Mouse (Mus musculus) lung, embryonic 15.5 days (tissue): ENCODE data around the gene Ppp1r8. TPM values are rescaled to one million over a fixed set of nuclear protein-coding genes. Genes with fewer than 3 reads are reported as not detected.
A peak's percentile ranks its signal among the peaks of the same experiment; 100 is the strongest.
"Not testable (repeated sequence)": the region's sequence is repeated elsewhere in the genome, so short reads cannot be mapped to it uniquely, and the experiment has no call there.

Experiments used
- ATAC-seq: fragments of 200-750 bp; cut with Nextera tagmentation; 2 replicates; pipeline ENCODE4 v1.8.0; 2017; ENCODE audit warnings: moderate number of reproducible peaks, borderline replicate concordance; ENCODE audit not compliant: low FRiP score, low TSS enrichment; ENCODE audit errors: extremely low read depth
- H3K27ac ChIP-seq: fragments of 300-500 bp; sonication (generic); 2 replicates; pipeline ENCODE4 v1.5.1; 2015; ENCODE audit warnings: moderate library complexity, mild to moderate bottlenecking, inconsistent platforms
- H3K27me3 ChIP-seq: fragments of 300-500 bp; sonication (generic); 2 replicates; pipeline ENCODE4 v1.6.1; 2015; ENCODE audit warnings: inconsistent platforms
- H3K36me3 ChIP-seq: fragments of 300-500 bp; sonication (generic); 2 replicates; pipeline ENCODE4 v1.6.1; 2015; ENCODE audit warnings: inconsistent platforms
- H3K4me1 ChIP-seq: fragments of 300-500 bp; sonication (generic); 2 replicates; pipeline ENCODE4 v1.6.1; 2015; ENCODE audit warnings: inconsistent platforms
- H3K4me2 ChIP-seq: fragments of 300-500 bp; sonication (generic); 2 replicates; pipeline ENCODE4 v1.6.1; 2015; ENCODE audit warnings: inconsistent platforms, mild to moderate bottlenecking, moderate library complexity
- H3K4me3 ChIP-seq: fragments of 300-500 bp; sonication (generic); 2 replicates; pipeline ENCODE4 v1.5.1; 2015; ENCODE audit warnings: mild to moderate bottlenecking, inconsistent platforms
- H3K9ac ChIP-seq: fragments of 300-500 bp; sonication (generic); 2 replicates; pipeline ENCODE4 v1.6.1; 2015; ENCODE audit warnings: inconsistent platforms
- H3K9me3 ChIP-seq: fragments of 300-500 bp; sonication (generic); 2 replicates; pipeline ENCODE4 v1.6.1; 2016; ENCODE audit warnings: inconsistent platforms
- WGBS: fragments of 180-500 bp; shearing (Covaris S2); methylation state at CpG from one replicate; pipeline ENCODE4 v1.1.7; 2015; 5-methylcytosine and 5-hydroxymethylcytosine counted together
- polyA plus RNA-seq: library from polyadenylated mRNA; unstranded; fragments of >200 nt; fragmentation: Nextera tagmentation; extraction: Ambion mirVana; gene quantifications from 2 replicates; pipeline ENCODE4 v1.2.1, GENCODE M21; 2015

Ppp1r8 gene
- polyA plus RNA-seq, 1 experiment from 2014 or later: 54.5 TPM

DNA sequence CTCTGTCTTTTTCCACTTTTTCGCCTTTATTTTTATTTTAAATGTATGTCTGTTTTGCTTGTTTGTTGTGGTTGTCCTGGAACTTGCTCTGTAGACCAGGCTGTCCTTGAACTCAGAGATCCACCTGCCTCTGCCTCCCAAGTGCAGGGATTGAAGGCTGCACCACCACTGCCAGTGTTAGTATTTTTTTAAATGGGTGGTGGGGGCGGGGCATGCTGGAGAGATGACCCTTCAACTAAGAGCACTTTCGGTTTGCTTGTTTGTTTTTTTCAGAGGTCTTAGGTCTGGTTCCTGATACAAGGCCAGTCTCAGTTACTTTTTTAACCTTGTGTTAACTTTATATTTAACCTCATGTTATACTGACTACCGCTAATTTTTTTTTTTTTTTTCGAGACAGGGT, 37.8 kb downstream of the Ppp1r8 start:
- no peaks in the 10 kb centered on the region for H3K27me3 ChIP-seq
- H3K36me3 ChIP-seq: no peaks in the 10 kb centered on the region
- H3K4me1 ChIP-seq: 0 out of 2 replicates have a peak, but pooled peaks cover 2% of the 10 kb centered on the region
- no peak overlapping the region for H3K9ac ChIP-seq
- WGBS: 81% methylated on average over 5 of the region's 5 CpGs
- no peaks in the 10 kb centered on the region for H3K9me3 ChIP-seq
- H3K4me3 ChIP-seq: no peak overlapping the region
- H3K4me2 ChIP-seq: no peak overlapping the region
- H3K27ac ChIP-seq: no peak overlapping the region
- ATAC-seq: no peak

DNA sequence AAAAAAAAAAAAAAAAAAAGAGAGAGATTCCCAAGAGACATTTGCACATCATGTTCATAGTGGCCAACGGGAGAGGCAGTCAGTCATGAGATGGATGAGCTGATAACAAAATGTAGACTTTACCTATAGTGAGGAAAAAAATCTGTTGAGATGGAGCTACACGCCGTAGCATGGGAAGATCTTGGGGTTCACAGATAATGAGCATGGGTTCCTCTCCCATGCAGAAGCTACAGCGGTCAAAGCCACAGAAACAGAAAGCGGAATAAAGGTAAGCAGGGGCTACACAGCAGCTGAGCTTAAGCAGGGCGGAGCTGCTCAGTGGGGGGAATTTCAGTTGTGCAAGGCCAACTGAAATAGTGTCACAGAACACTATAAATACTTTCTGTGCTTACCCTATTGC, 38.6 kb downstream of the Ppp1r8 start:
- 80% methylated on average over 6 of the region's 6 CpGs for whole genome bisulfite sequencing
- Histone ChIP-seq H3K9ac (no peak overlapping the region), H3K4me2 (no peak overlapping the region), H3K27ac (no peak overlapping the region), H3K4me1 (0 out of 2 replicates have a peak, but pooled peaks cover 2% of the 10 kb centered on the region), H3K9me3 (no peaks in the 10 kb centered on the region), H3K27me3 (no peaks in the 10 kb centered on the region), H3K36me3 (no peaks in the 10 kb centered on the region), H3K4me3 (no peak overlapping the region)
- no peak for ATAC-seq

GRCm38 (mm10) chr4:132803876-132804275, 39.1 kb downstream of the Ppp1r8 start:
- no peaks in the 10 kb centered on the region for H3K27me3 ChIP-seq
- H3K9me3 ChIP-seq: no peaks in the 10 kb centered on the region
- H3K27ac ChIP-seq: no peak overlapping the region
- H3K4me1 ChIP-seq: 0 out of 2 replicates have a peak, but pooled peaks cover 2% of the 10 kb centered on the region
- no peak for ATAC-seq
- H3K4me3 ChIP-seq: no peak overlapping the region
- H3K9ac ChIP-seq: no peak overlapping the region
- H3K4me2 ChIP-seq: no peak overlapping the region
- H3K36me3 ChIP-seq: no peaks in the 10 kb centered on the region
- 95% methylated on average over 7 of the region's 7 CpGs for WGBS

GRCm38 (mm10) chr4:132803212-132803611, 39.8 kb downstream of the Ppp1r8 start:
- WGBS: 84% methylated on average over 5 of the region's 5 CpGs
- Histone ChIP-seq H3K4me3 (no peak overlapping the region), H3K27ac (no peak overlapping the region), H3K4me2 (no peak overlapping the region), H3K36me3 (no peaks in the 10 kb centered on the region), H3K27me3 (no peaks in the 10 kb centered on the region), H3K9me3 (no peaks in the 10 kb centered on the region), H3K4me1 (0 out of 2 replicates have a peak, but pooled peaks cover 2% of the 10 kb centered on the region), H3K9ac (no peak overlapping the region)
- ATAC-seq: no peak

- H3K36me3 ChIP-seq: no peaks in the 10 kb centered on the region
- no peak overlapping the region for H3K9ac ChIP-seq
- H3K4me3 ChIP-seq: no peak overlapping the region
- peak overlapping the region; percentile 57 for H3K27ac ChIP-seq
- WGBS: 48% methylated on average over 16 of the region's 16 CpGs
- no peaks in the 10 kb centered on the region for H3K27me3 ChIP-seq
- H3K9me3 ChIP-seq: no peaks in the 10 kb centered on the region
- no peak for ATAC-seq
- peak overlapping the region; percentile 25; the same call in 1 of the 2 replicates for H3K4me2 ChIP-seq
- H3K4me1 ChIP-seq: 0 out of 2 replicates have a peak, but pooled peaks cover 2% of the 10 kb centered on the region
Measured at GRCm38 (mm10) chr4:132802171-132802637, 40.8 kb downstream of the Ppp1r8 start.

DNA sequence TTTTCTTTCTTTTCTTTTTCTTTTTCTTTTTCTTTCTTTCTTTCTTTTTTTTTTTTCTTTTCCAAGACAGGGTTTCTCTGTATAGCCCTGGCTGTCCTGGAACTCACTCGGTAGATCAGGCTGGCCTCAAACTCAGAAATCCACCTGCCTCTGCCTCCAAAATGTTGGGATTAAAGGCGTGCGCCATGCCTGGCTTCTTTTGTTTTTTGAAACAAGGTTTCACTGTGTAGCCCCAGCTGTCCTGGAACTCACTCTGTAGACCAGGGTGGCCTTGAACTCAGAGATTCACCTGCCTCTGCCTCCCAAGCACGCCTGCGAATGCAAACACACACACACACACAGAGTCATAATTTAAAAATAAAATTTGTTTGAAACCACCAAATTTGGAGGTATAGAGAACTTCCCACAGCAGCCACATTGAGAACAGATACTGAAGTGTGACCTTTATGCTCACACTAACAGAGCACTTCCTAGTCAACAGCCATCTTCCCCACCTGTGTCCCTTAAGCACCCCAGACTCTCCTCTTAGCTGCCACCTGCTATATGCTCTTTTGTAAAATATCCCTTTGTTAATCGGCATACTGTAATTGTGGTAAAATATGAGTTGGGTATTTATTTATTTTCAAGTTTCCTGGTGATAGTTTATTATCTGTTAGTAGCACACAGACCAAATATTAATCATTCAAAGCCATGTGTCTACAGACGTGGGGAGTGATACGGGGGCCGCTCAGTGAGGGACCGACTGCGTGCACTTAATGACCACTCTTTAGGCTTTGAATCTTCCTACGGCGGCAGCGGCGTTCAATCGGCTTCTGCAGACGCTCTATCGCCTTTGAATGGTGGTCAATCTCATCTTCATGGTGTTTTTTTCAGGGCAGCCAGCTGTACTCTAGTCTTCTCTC, 41.5 kb downstream of the Ppp1r8 start:
- Histone ChIP-seq H3K4me3 (no peak overlapping the region), H3K4me2 (0 out of 2 replicates have a peak overlapping the region, but pooled peaks have one; percentile 25), H3K9ac (no peak overlapping the region), H3K27ac (peak overlapping the region; percentile 57), H3K27me3 (no peaks in the 10 kb centered on the region), H3K4me1 (0 out of 2 replicates have a peak, but pooled peaks cover 2% of the 10 kb centered on the region), H3K9me3 (no peaks in the 10 kb centered on the region), H3K36me3 (no peaks in the 10 kb centered on the region)
- WGBS: 76% methylated on average over 18 of the region's 18 CpGs
- no peak for ATAC-seq

DNA sequence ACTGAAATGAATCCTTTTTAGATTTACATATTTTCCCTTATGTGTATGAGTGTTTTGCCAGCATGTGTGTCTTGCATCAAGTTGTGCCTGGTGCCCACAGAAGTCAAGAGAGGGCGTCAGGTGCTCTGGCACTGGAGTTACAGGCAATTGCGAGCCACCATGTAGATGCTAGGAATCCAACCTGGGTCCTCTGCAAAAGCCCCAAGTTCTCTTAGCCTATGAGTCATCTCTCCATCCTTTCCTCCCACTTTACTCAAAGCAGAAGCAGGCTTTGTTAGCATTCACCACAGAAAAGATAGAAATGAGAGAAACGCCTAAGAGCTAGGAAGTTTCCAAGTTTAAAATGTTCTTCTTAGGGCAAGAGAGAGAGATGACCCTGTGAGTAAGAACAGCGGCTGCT, 43.1 kb downstream of the Ppp1r8 start:
- H3K36me3 ChIP-seq: no peaks in the 10 kb centered on the region
- H3K9me3 ChIP-seq: no peaks in the 10 kb centered on the region
- no peak overlapping the region for H3K27ac ChIP-seq
- peaks cover 14% of the 10 kb centered on the region for H3K27me3 ChIP-seq
- H3K4me3 ChIP-seq: no peak overlapping the region
- H3K4me2 ChIP-seq: no peak overlapping the region
- peaks cover 5% of the 10 kb centered on the region for H3K4me1 ChIP-seq
- no peak for ATAC-seq
- WGBS: 78% methylated on average over 4 of the region's 4 CpGs
- H3K9ac ChIP-seq: no peak overlapping the region

DNA sequence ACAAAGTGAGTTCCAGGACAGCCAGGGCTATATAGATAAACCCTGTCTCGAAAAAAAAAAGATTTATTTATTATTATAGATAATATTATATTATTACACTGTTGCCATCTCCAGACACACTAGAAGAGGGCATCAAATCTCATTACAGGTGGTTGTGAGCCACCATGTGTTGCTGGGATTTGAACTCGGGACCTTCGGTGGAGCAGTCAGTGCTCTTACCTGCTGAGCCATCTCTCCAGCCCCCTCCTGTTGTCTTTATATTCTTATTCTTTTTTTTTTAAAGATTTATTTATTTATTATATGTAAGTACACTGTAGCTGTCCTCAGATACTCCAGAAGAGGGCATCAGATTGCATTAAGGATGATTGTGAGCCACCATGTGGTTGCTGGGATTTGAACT, 44.3 kb downstream of the Ppp1r8 start:
- not testable (repeated sequence) for H3K9me3 ChIP-seq, H3K9ac ChIP-seq, ATAC-seq, H3K4me1 ChIP-seq, H3K36me3 ChIP-seq, H3K4me3 ChIP-seq, H3K27ac ChIP-seq, H3K4me2 ChIP-seq
- 76% methylated on average over 3 of the region's 3 CpGs for WGBS
- H3K27me3 ChIP-seq: peaks cover 19% of the 10 kb centered on the region

DNA sequence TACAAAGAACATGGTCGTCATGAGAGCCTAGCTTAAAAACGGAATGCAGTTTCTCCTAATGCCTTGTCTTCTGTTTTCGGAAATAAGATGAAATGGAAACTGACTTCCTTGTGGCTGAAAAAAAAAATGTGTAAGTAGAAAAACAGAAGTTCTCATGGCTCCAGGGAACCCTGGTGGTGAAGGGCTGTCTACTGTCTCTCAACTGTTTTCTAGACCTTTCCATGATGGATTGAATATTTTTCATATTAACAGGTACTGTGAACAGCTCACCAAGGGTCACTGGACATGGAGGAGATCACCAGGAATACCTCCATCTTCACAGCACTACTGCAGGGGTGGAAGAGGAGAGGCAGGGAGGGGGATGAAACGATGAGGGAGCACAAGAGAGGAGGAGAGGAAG, 44.9 kb downstream of the Ppp1r8 start:
- Histone ChIP-seq H3K4me1 (peaks cover 5% of the 10 kb centered on the region), H3K27ac (no peak overlapping the region), H3K4me3 (no peak overlapping the region), H3K36me3 (no peaks in the 10 kb centered on the region), H3K9ac (no peak overlapping the region), H3K4me2 (no peak overlapping the region), H3K27me3 (peaks cover 19% of the 10 kb centered on the region), H3K9me3 (no peaks in the 10 kb centered on the region)
- WGBS: 63% methylated on average over 4 of the region's 4 CpGs
- no peak for ATAC-seq

DNA sequence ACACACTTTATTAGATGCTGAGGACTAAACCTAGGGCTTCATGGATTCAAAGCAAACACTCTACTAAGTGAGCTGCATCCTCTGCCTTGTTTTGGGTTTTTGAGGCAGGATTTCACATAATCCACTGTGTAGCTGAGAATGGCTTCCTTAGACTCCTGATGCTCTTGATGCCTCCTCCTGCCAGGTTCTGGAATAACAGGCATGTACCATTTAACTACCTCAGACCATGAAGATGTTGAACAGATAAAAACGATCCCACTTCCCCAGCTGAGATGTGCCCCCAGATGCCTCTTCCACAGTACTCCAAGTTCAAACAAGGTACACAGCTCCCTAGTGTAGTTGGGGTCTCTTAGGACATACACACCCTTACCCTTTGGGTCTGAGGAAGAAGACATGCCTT, 45.5 kb downstream of the Ppp1r8 start:
- H3K27ac ChIP-seq: no peak overlapping the region
- WGBS: 60% methylated on average over 1 of the region's 1 CpGs
- peaks cover 5% of the 10 kb centered on the region for H3K4me1 ChIP-seq
- no peak overlapping the region for H3K4me3 ChIP-seq
- no peaks in the 10 kb centered on the region for H3K9me3 ChIP-seq
- no peak overlapping the region for H3K4me2 ChIP-seq
- H3K36me3 ChIP-seq: no peaks in the 10 kb centered on the region
- H3K27me3 ChIP-seq: peaks cover 19% of the 10 kb centered on the region
- H3K9ac ChIP-seq: no peak overlapping the region
- ATAC-seq: no peak

DNA sequence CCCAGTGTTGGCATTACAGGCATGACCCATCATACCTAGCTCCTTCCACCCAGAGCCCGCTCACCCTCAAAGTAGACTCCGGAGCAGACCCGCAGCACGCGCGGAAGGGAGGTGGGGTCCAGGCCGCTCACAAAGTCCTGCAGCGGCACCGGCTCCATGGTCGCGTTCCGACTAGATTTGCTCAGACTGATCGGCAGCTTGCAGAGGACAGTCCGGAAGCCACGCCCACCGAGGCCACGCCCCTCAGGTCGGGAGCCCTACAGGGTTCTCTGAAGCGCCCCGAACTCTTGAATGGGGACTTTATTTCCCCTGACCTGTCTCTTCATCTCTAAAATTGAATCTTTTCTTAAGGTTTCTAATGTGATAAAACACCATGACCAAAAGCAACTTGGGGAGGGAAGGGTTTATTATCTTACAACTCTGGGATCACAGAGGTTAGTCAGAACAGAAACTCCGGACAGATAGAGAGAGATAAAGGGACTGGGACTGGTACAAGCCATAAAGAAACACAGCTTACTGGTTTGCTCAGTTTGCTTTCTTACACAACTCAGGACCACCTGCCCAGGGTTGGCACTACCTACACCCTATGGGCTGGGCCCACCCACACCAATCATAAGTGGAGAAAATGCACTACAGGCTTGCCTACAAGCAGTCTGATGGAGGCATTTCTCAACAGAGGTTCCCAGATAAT, 46.6 kb downstream of the Ppp1r8 start, which contains the start of gene Themis2:
TSS of gene Themis2 (minus strand) at position 192 of the 691 bp plus-strand sequence.
- no peak within 1 kb of the TSS for H3K9ac ChIP-seq
- no peaks in the 10 kb centered on the region for H3K9me3 ChIP-seq
- peaks cover 19% of the 10 kb centered on the region for H3K27me3 ChIP-seq
- no peaks in the 10 kb centered on the region for H3K36me3 ChIP-seq
- peak within 1 kb of the TSS; percentile 37 for H3K4me3 ChIP-seq
- 0 out of 2 replicates have a peak, but pooled peaks have one; percentile 59 for ATAC-seq
- H3K27ac ChIP-seq: no peak within 1 kb of the TSS
- peak within 1 kb of the TSS; percentile 67 for H3K4me2 ChIP-seq
- under 1% methylated on average over 21 of the region's 21 CpGs for WGBS
- peaks cover 5% of the 10 kb centered on the region for H3K4me1 ChIP-seq

- 59% methylated on average over 7 of the region's 7 CpGs for WGBS
- Histone ChIP-seq H3K9ac (no peak overlapping the region), H3K36me3 (no peaks in the 10 kb centered on the region), H3K27me3 (peaks cover 19% of the 10 kb centered on the region), H3K4me1 (peaks cover 5% of the 10 kb centered on the region), H3K9me3 (no peaks in the 10 kb centered on the region), H3K27ac (no peak overlapping the region), H3K4me2 (no peak overlapping the region), H3K4me3 (no peak overlapping the region)
- ATAC-seq: no peak
Measured at GRCm38 (mm10) chr4:132795171-132795570, 47.8 kb downstream of the Ppp1r8 start.
